Mouse (Mus musculus) liver, embryonic 16.5 days (tissue): Measurements from ENCODE around the gene Cct3. TPM values are rescaled to one million over a fixed set of nuclear protein-coding genes. Genes with fewer than 3 reads are reported as not detected.

Experiments
- ATAC-seq: fragments of 200-750 bp; cut with Nextera tagmentation; 2 replicates; pipeline ENCODE4 v1.8.0; 2017; ENCODE audit warnings: low read depth, mild to moderate bottlenecking, moderate number of reproducible peaks, moderate library complexity
- H3K27ac ChIP-seq: fragments of 300-500 bp; sonication (generic); 2 replicates; pipeline ENCODE4 v1.5.1; 2014; ENCODE audit warnings: mild to moderate bottlenecking, low read length
- H3K27me3 ChIP-seq: fragments of 300-500 bp; sonication (generic); 2 replicates; pipeline ENCODE4 v1.6.1; 2014; ENCODE audit warnings: low read depth, low read length, mixed read lengths; ENCODE audit not compliant: control insufficient read depth, insufficient read depth
- H3K36me3 ChIP-seq: fragments of 300-500 bp; sonication (generic); 2 replicates; pipeline ENCODE4 v1.6.1; 2014; ENCODE audit warnings: mild to moderate bottlenecking; ENCODE audit not compliant: control insufficient read depth, insufficient read depth
- H3K4me1 ChIP-seq: fragments of 300-500 bp; sonication (generic); 2 replicates; pipeline ENCODE4 v1.6.1; 2014; ENCODE audit warnings: low read depth, low read length, mixed read lengths; ENCODE audit not compliant: control insufficient read depth
- H3K4me2 ChIP-seq: fragments of 300-500 bp; sonication (generic); 2 replicates; pipeline ENCODE4 v1.6.1; 2014; ENCODE audit warnings: low read depth, low read length, mixed read lengths
- H3K4me3 ChIP-seq: fragments of 300-500 bp; sonication (generic); 2 replicates; pipeline ENCODE4 v1.5.1; 2014; ENCODE audit warnings: low read depth, mild to moderate bottlenecking, low read length
- H3K9ac ChIP-seq: fragments of 300-500 bp; sonication (generic); 2 replicates; pipeline ENCODE4 v1.6.1; 2014; ENCODE audit warnings: low read depth, low read length
- H3K9me3 ChIP-seq: fragments of 300-500 bp; sonication (generic); replicated peaks from 2 replicates; pipeline ENCODE4 v1.6.1; 2016; ENCODE audit warnings: low read length; ENCODE audit not compliant: control insufficient read depth
- WGBS: fragments of 180-500 bp; shearing (Covaris S2); extraction: QIAGEN DNeasy Blood & Tissue Kit; methylation state at CpG from one replicate; pipeline ENCODE4 v1.1.7; 2014; ENCODE audit not compliant: insufficient replicate concordance; 5-methylcytosine and 5-hydroxymethylcytosine counted together
- polyA plus RNA-seq: library from polyadenylated mRNA; unstranded; fragments of >200 nt; fragmentation: Nextera tagmentation; extraction: Ambion mirVana; gene quantifications from 2 replicates; pipeline ENCODE4 v1.2.1, GENCODE M21; 2015

Gene Cct3
- polyA plus RNA-seq, 1 experiment from 2014 or later = 213 TPM

DNA sequence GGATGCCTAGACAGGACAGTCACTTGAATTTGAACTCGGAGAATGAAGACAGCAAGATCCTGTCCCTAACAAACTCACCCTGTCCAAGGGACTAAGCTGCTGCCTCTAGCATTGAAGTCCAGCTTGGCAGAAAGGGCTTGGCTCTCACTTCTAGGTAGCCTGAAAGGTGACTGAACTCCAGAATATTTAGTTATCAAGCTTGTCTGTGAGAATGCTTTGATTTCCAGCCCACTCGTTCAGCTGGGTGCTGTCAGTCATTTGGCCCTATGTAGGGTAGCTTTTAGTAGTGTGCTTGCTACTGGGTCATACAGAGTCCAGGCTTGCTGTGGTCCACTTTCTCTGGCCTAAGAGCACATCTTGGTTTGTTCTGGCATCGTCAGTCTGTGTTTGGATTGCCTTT is 42.1 kb downstream of the Cct3 start:
- Histone ChIP-seq H3K4me1 (peaks cover 40% of the 10 kb centered on the region), H3K4me3 (peak overlapping the region; percentile 27)

DNA sequence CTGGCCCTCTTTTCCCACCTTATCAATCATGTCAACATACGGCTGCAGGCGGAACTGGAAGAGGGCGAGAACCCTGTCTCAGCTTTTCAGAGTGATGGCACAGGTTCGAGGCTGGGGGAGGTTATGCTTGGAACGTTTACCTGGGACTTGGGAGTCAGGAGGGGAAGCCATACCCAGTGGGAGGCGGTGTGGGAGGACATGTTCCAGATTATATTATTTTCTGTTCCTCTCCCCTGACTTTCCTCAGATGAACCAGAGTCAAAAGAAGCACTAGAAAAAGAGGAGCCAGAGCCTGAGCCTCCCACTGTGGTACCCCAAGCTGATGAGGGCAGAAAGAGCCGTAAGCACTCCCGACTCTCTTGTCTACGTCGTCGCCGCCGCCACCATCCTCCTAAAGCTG is 53.8 kb downstream of the Cct3 start:
- no peak for ATAC-seq
- H3K4me1 ChIP-seq = no peaks in the 10 kb centered on the region
- whole genome bisulfite sequencing = 88% methylated on average over 13 of the region's 13 CpGs
- H3K9me3 ChIP-seq = no peaks in the 10 kb centered on the region
- no peak overlapping the region for H3K4me3 ChIP-seq
- H3K9ac ChIP-seq = no peak overlapping the region
- H3K27ac ChIP-seq = no peak overlapping the region
- no peak overlapping the region for H3K4me2 ChIP-seq
- H3K27me3 ChIP-seq = no peaks in the 10 kb centered on the region
- H3K36me3 ChIP-seq = peaks cover 91% of the 10 kb centered on the region

More for the DNA sequence above, 42.1 kb downstream of the Cct3 start:
- Histone ChIP-seq H3K9me3 (no peaks in the 10 kb centered on the region), H3K36me3 (peaks cover 19% of the 10 kb centered on the region), H3K9ac (peak overlapping the region; percentile 48), H3K4me2 (peak overlapping the region; percentile 86), H3K27me3 (no peaks in the 10 kb centered on the region), H3K27ac (peak overlapping the region; percentile 79)
- 54% methylated on average over 3 of the region's 3 CpGs for WGBS
- ATAC-seq = no peak

- 89% methylated on average over 9 of the region's 9 CpGs for WGBS
- Histone ChIP-seq H3K9ac (no peak overlapping the region), H3K4me1 (no peaks in the 10 kb centered on the region), H3K36me3 (peaks cover 92% of the 10 kb centered on the region), H3K9me3 (no peaks in the 10 kb centered on the region), H3K4me3 (no peak overlapping the region), H3K4me2 (no peak overlapping the region), H3K27ac (no peak overlapping the region), H3K27me3 (no peaks in the 10 kb centered on the region)
- no peak for ATAC-seq
Measured at GRCm38 (mm10) chr3:88352907-88353306, 56.0 kb downstream of the Cct3 start.

DNA sequence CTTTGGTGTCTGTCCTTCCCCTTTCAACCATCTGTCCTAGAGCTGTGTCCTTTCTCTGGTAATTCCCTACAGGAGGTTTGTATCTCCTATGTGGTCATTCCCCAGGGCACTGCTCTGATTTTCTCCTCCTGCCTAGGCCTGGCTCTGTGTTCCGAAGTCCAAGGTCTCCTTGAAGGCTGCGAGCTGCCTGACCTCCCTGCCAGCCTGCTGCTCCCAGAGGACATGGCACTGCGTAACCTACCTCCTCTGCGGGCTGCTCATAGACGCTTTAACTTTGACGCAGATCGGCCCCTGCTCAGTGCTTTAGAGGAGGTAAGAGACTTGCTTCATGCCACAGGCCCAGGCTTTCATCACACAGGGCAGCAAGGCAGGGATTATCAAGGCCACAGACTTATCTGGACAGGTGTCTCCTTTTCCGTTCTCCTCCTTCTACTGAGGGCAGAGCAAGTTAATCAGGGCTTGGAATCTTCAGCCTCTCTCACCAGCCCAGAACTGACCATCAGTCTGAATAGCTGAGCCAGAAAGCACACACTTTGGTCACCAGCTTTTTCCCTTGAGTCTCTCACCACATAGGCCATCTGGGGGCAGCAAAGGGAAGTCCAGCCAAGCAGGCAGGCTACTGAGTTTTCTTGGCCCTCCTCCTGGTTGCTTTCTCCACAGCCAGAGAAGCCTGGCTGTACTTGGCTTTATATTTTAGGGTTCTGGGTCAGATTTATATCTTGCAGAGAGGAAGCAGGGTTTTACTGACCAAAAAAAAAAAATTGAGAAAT is 57.7 kb downstream of the Cct3 start:
- Histone ChIP-seq H3K36me3 (peaks cover 96% of the 10 kb centered on the region), H3K9me3 (no peaks in the 10 kb centered on the region), H3K27ac (no peak overlapping the region), H3K4me3 (no peak overlapping the region), H3K4me1 (no peaks in the 10 kb centered on the region), H3K27me3 (no peaks in the 10 kb centered on the region), H3K9ac (no peak overlapping the region), H3K4me2 (no peak overlapping the region)
- ATAC-seq = no peak
- 91% methylated on average over 8 of the region's 8 CpGs for WGBS

DNA sequence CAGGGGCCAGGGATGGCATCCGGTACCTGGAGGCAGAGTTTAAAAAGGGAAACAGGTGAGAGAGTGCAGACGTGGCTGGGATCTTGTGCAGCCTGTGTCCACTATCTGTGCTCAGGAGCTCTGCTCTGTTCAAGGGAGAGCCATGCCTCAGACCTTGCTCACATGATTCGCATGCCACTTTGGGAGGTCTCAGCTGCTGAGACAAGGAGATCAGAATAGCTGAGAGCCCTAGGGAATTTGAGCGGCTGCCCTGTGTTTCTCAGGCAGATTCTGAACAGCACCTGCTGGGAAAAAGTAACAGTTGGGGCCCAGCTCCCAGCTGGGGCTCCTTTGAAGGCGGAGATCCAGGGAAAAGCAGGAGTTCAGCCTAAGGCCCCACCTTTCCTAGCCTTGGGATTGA is 62.7 kb downstream of the Cct3 start:
- 0 out of 2 replicates have a peak overlapping the region, but pooled peaks have one; percentile 5 for H3K27ac ChIP-seq
- H3K36me3 ChIP-seq = peaks cover 73% of the 10 kb centered on the region
- WGBS = 83% methylated on average over 5 of the region's 5 CpGs
- peaks cover 37% of the 10 kb centered on the region for H3K4me1 ChIP-seq
- no peak overlapping the region for H3K4me2 ChIP-seq
- H3K27me3 ChIP-seq = no peaks in the 10 kb centered on the region
- no peaks in the 10 kb centered on the region for H3K9me3 ChIP-seq
- no peak overlapping the region for H3K4me3 ChIP-seq
- ATAC-seq = no peak
- no peak overlapping the region for H3K9ac ChIP-seq

- no peak overlapping the region for H3K4me3 ChIP-seq
- WGBS = 75% methylated on average over 3 of the region's 3 CpGs
- H3K4me1 ChIP-seq = peaks cover 42% of the 10 kb centered on the region
- ATAC-seq = no peak
- no peak overlapping the region for H3K4me2 ChIP-seq
- H3K27me3 ChIP-seq = peaks cover 2% of the 10 kb centered on the region; the same call in 1 of the 2 replicates
- no peak overlapping the region for H3K9ac ChIP-seq
- 0 out of 2 replicates have a peak overlapping the region, but pooled peaks have one; percentile 5 for H3K27ac ChIP-seq
- H3K9me3 ChIP-seq = no peaks in the 10 kb centered on the region
- peaks cover 69% of the 10 kb centered on the region for H3K36me3 ChIP-seq
Measured at GRCm38 (mm10) chr3:88359989-88360388, 63.1 kb downstream of the Cct3 start.

DNA sequence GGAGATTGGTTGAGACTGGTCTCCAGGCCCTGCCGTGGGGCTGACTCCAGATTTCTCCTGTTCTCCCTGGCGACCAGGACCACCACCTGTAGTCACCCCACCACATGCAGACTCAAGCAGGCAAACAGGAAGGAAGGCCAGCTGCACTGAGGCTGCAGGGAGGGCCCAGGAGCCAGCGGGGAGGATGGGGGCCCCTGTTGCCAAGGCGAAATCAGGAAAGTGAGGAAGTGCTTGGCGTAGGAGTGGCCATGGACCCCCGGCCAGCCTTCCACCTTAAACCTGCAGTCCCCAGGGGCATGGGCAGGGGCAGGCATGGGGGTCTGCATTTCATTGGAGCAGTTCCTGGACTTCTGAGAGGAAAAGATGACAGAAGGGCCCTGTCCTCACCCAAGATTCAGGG is 64.2 kb downstream of the Cct3 start:
- Histone ChIP-seq H3K9me3 (no peaks in the 10 kb centered on the region), H3K27ac (no peak overlapping the region), H3K4me1 (peaks cover 51% of the 10 kb centered on the region), H3K4me3 (no peak overlapping the region), H3K36me3 (peaks cover 58% of the 10 kb centered on the region), H3K4me2 (no peak overlapping the region), H3K27me3 (peaks cover 13% of the 10 kb centered on the region), H3K9ac (no peak overlapping the region)
- whole genome bisulfite sequencing = 50% methylated on average over 6 of the region's 6 CpGs
- ATAC-seq = no peak

DNA sequence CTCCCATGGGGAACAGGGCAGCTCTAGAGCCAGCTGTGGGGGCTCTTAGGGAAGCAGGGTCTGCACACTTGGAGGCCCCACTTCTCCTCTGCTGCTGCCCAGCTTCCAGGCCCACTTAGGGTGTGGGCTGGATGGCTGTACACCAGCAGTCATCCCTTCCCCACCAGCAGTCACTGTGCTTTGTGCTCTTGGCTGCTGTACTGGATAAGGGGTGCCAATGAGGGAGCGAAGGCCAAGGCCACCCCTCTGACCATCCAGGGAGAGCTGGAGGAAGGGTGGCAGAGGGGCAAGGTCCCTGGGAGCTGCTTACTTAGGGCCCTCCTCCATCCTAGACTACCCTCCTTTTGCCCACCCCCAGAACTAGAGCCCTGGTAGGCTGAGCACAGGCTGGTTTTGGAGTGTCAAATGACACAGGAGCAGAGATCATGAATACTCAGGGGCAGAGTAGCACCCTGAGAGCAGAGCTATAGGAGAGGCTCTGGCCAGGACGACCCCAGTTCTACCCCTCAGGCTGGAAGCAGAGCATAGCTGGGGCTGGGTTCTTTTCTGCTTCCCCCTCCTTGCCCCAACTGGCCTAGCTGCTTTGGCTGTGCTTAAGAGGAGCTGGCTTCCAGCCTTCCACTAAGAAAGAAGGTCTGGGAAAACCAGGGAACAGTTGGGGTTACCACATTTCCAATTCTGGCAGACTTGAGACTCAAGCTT is 64.8 kb downstream of the Cct3 start:
- WGBS = 80% methylated on average over 2 of the region's 2 CpGs
- peak overlapping the region; percentile 87 for H3K27ac ChIP-seq
- H3K27me3 ChIP-seq = peaks cover 17% of the 10 kb centered on the region
- H3K4me2 ChIP-seq = no peak overlapping the region
- ATAC-seq = no peak
- H3K4me1 ChIP-seq = peaks cover 51% of the 10 kb centered on the region
- no peaks in the 10 kb centered on the region for H3K9me3 ChIP-seq
- peaks cover 53% of the 10 kb centered on the region for H3K36me3 ChIP-seq
- H3K9ac ChIP-seq = no peak overlapping the region
- no peak overlapping the region for H3K4me3 ChIP-seq

DNA sequence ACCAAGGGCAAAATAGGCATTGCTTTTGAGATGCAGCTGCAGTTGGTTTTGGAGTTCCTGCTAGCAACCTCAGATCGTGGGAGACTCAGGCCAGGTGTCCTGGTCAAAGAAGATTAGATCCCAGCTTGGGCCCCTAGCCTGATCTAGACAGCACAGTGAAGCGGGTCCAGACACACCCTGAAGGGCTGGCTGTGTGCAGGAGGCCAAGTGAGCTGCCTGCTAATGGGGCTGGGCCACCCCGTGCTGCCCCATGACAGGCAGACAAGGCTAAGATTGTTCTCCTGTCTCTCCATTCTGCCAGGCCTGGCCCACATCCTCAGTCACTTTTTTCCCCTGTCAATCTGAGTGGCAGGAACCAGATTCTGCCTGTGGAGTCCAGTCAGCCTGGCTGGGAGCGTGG is 66.8 kb downstream of the Cct3 start:
- H3K4me1 ChIP-seq = peaks cover 53% of the 10 kb centered on the region

More for the DNA sequence above, 66.8 kb downstream of the Cct3 start:
- Histone ChIP-seq H3K9me3 (no peaks in the 10 kb centered on the region), H3K4me3 (peak overlapping the region; percentile 59), H3K27me3 (peaks cover 17% of the 10 kb centered on the region), H3K4me2 (peak overlapping the region; percentile 67), H3K27ac (peak overlapping the region; percentile 87), H3K36me3 (peaks cover 36% of the 10 kb centered on the region), H3K9ac (peak overlapping the region; percentile 59)
- ATAC-seq = peak; percentile 94
- 22% methylated on average over 4 of the region's 4 CpGs for WGBS
